Mouse (Mus musculus) brain, embryonic 14.5 days (tissue): Measurements from ENCODE around the gene Gm5478. TPM values are rescaled to one million over a fixed set of nuclear protein-coding genes. Genes with fewer than 3 reads are reported as not detected.
"Not testable (repeated sequence)": the region's sequence is repeated elsewhere in the genome, so short reads cannot be mapped to it uniquely, and the experiment has no call there.

Experiments
- DNase-seq: peaks from one replicate; pipeline ENCODE4 v3.0.0-alpha.2; 2011; ENCODE audit warnings: low read depth
- CTCF ChIP-seq: fragments of 200-500 bp; IDR thresholded peaks from 2 replicates; pipeline ENCODE4 v1.5.1; 2012; ENCODE audit warnings: inconsistent platforms, mild to moderate bottlenecking, moderate library complexity, borderline replicate concordance; ENCODE audit not compliant: insufficient read depth, insufficient read length; ENCODE audit errors: extremely low read depth
- POLR2A ChIP-seq: fragments of 200-500 bp; IDR thresholded peaks from 2 replicates; pipeline ENCODE4 v1.6.1; 2012; ENCODE audit warnings: mild to moderate bottlenecking, inconsistent platforms, borderline replicate concordance; ENCODE audit not compliant: poor library complexity, insufficient read depth, insufficient read length, severe bottlenecking; ENCODE audit errors: extremely low read depth
- polyA plus RNA-seq: library from polyadenylated mRNA; depleted of rRNA; stranded (reverse); fragments of >200 nt; gene quantifications from 2 replicates; pipeline ENCODE4 v1.2.3, GENCODE M21; 2012; rRNA removed

Gm5478 gene
- polyA plus RNA-seq: not detected in 2 replicates

- DNase-seq: no peak
- TF ChIP-seq POLR2A (no peak), CTCF (no peak)
Measured at GRCm38 (mm10) chr15:101647280-101647679, at the start of gene Gm5478. TSS of gene Gm5478 (minus strand) at chr15:101647380.

GRCm38 (mm10) chr15:101694207-101694606 lies 47.0 kb upstream of the Gm5478 start, which contains the start of gene Krt6a:
TSS of gene Krt6a (minus strand) at chr15:101694307.
- TF ChIP-seq CTCF (no peak), POLR2A (no peak)
- no peak for DNase-seq

GRCm38 (mm10) chr15:101690460-101690859 lies 43.3 kb upstream of the Gm5478 start:
- not testable (repeated sequence) for DNase-seq

- TF ChIP-seq CTCF: no peak
- TF ChIP-seq POLR2A: no peak
- no peak for DNase-seq
Measured at GRCm38 (mm10) chr15:101688161-101688560, 41.0 kb upstream of the Gm5478 start.

GRCm38 (mm10) chr15:101680187-101680586 lies 33.0 kb upstream of the Gm5478 start, which contains the start of gene Krt6b:
TSS of gene Krt6b (minus strand) at chr15:101680287.
- no peak for TF ChIP-seq POLR2A
- TF ChIP-seq CTCF: no peak
- DNase-seq: no peak

- no peak for DNase-seq
Measured at GRCm38 (mm10) chr15:101675978-101676377, 28.8 kb upstream of the Gm5478 start.

GRCm38 (mm10) chr15:101652736-101653265 lies 5.6 kb upstream of the Gm5478 start:
- TF ChIP-seq POLR2A: no peak
- no peak for TF ChIP-seq CTCF
- peak; percentile 53 for DNase-seq

More at GRCm38 (mm10) chr15:101675978-101676377, 28.8 kb upstream of the Gm5478 start:
- TF ChIP-seq POLR2A (no peak), CTCF (no peak)

- TF ChIP-seq POLR2A (no peak), CTCF (no peak)
- DNase-seq: no peak
Measured at GRCm38 (mm10) chr15:101627884-101628283, 19.3 kb downstream of the Gm5478 start, which contains the start of gene Gm5414. TSS of gene Gm5414 (minus strand) at chr15:101628188.

- no peak for TF ChIP-seq CTCF
- no peak for DNase-seq
Measured at GRCm38 (mm10) chr15:101599123-101599522, 48.1 kb downstream of the Gm5478 start.

Other genes starting within 250 kb of the Gm5478 start
- gene Krt7, start 236.3 kb downstream of the Gm5478 start, polyA plus RNA-seq: 1.4 and 4.1 TPM in 2 replicates
- gene Krt87, start 208.6 kb downstream of the Gm5478 start, polyA plus RNA-seq: 0.11 and 0.18 TPM in 2 replicates
- not detected in 2 replicates for gene Krt88, start 199.6 kb downstream of the Gm5478 start, polyA plus RNA-seq
- gene Krt81, start 183.6 kb downstream of the Gm5478 start, polyA plus RNA-seq: not detected in 2 replicates
- 0.08 TPM in 1 of 2 replicates, not detected in the other for gene Krt86, start 173.9 kb downstream of the Gm5478 start, polyA plus RNA-seq
- gene Krt83, start 155.9 kb downstream of the Gm5478 start, polyA plus RNA-seq: not detected in 2 replicates
- gene Gm49425, start 130.1 kb downstream of the Gm5478 start, polyA plus RNA-seq: not detected in 2 replicates
- gene Krt84, start 114.6 kb downstream of the Gm5478 start, polyA plus RNA-seq: not detected in 2 replicates
- not detected in 2 replicates for gene Krt82, start 96.7 kb downstream of the Gm5478 start, polyA plus RNA-seq
- 0.10 and 0.11 TPM in 2 replicates for gene Krt90, start 84.4 kb downstream of the Gm5478 start, polyA plus RNA-seq
- gene Krt75, start 73.5 kb downstream of the Gm5478 start, polyA plus RNA-seq: 0.06 and 0.07 TPM in 2 replicates
- gene Gm5414, start 19.2 kb downstream of the Gm5478 start, polyA plus RNA-seq: not detected in 2 replicates
- gene Krt6b, start 32.9 kb upstream of the Gm5478 start, polyA plus RNA-seq: not detected in 2 replicates
- 0.29 and 0.57 TPM in 2 replicates for gene Krt6a, start 46.9 kb upstream of the Gm5478 start, polyA plus RNA-seq
- gene Krt5, start 65.5 kb upstream of the Gm5478 start, polyA plus RNA-seq: 33.7 and 53.0 TPM in 2 replicates
- 0.09 and 0.18 TPM in 2 replicates for gene Krt71, start 95.7 kb upstream of the Gm5478 start, polyA plus RNA-seq
- gene Krt72, start 139.1 kb upstream of the Gm5478 start, polyA plus RNA-seq: 0.04 and 0.08 TPM in 2 replicates
- 0.78 and 0.98 TPM in 2 replicates for gene Krt73, start 155.0 kb upstream of the Gm5478 start, polyA plus RNA-seq
- gene Krt2, start 170.8 kb upstream of the Gm5478 start, polyA plus RNA-seq: not detected in 2 replicates
- 14.9 and 19.4 TPM in 2 replicates for gene Krt1, start 203.4 kb upstream of the Gm5478 start, polyA plus RNA-seq
- 0.53 and 2.3 TPM in 2 replicates for gene Krt77, start 222.3 kb upstream of the Gm5478 start, polyA plus RNA-seq
- gene Krt76, start 245.5 kb upstream of the Gm5478 start, polyA plus RNA-seq: not detected in 2 replicates